Mouse (Mus musculus) kidney, postnatal 10 days (tissue): ENCODE data around the gene Cldn7.
"Not testable (repeated sequence)": the region's sequence is repeated elsewhere in the genome, so short reads cannot be mapped to it uniquely, and the experiment has no call there.

Experiments used
- DNase-seq: peaks from one replicate; pipeline ENCODE4 v3.0.0; 2021; ENCODE audit warnings: mixed read lengths

The Cldn7 gene

GRCm38 (mm10) chr11:69934169-69934568 lies 30.4 kb upstream of the Cldn7 start:
- peak; percentile 97 for DNase-seq

GRCm38 (mm10) chr11:69934681-69935080 lies 29.9 kb upstream of the Cldn7 start:
- DNase-seq: no peak

GRCm38 (mm10) chr11:69935137-69935879 lies 29.3 kb upstream of the Cldn7 start, which contains the start of gene Ybx2:
Ybx2 (plus strand) TSS chr11:69935796.
- peak; percentile 94 for DNase-seq

DNA sequence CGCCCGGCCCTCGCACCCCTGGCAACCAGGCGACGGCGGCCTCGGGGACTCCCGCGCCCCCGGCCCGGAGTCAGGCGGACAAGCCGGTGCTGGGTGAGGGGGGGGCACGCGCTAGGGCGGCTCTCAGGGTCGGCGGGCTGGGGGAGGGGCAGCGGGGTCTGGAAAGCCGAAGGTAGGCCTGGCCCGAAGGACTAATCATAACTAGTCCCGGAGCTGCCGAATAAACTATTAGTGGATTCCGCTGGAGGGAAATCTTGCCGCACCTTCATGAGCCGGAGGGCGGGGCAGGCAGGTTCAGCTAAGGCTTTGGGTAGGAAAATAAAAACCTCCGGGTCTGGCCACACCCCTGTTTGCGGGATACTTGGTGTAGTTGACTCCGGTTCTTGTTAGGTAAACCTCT lies 28.4 kb upstream of the Cldn7 start:
- peak; percentile 62 for DNase-seq

GRCm38 (mm10) chr11:69936714-69937347 lies 27.7 kb upstream of the Cldn7 start:
- peak; percentile 62 for DNase-seq

- DNase-seq: peak; percentile 71
Observed at GRCm38 (mm10) chr11:69937385-69937784, 27.2 kb upstream of the Cldn7 start.

GRCm38 (mm10) chr11:69937834-69938233 lies 26.7 kb upstream of the Cldn7 start:
- DNase-seq: peak; percentile 27

GRCm38 (mm10) chr11:69938401-69938979 lies 26.1 kb upstream of the Cldn7 start:
- DNase-seq: peak; percentile 36

- no peak for DNase-seq
Observed at GRCm38 (mm10) chr11:69939181-69939580, 25.4 kb upstream of the Cldn7 start.

- no peak for DNase-seq
Observed at GRCm38 (mm10) chr11:69939731-69940130, 24.8 kb upstream of the Cldn7 start.

DNA sequence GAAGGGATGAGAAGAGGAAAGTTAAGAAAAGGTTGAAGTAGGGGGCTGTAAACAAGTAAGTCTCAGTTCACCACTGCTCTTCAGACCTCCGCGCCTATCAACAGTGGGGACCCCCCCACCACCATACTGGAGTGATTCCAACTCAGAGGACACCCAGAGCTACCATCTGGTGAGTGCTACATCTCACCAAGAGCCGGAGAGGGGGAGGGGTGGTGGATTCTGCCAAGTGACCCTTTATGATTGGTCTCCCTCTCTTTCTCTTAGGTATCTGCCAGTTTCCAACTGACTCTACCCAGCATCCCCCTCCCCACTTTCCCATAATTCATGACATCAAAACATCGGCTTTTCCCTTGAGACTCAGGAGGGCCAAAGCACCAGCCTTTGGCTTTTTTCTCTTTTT lies 23.6 kb upstream of the Cldn7 start:
- no peak for DNase-seq

- no peak for DNase-seq
Observed at GRCm38 (mm10) chr11:69945216-69945615, 19.4 kb upstream of the Cldn7 start.

- DNase-seq: no peak
Observed at GRCm38 (mm10) chr11:69945997-69946891, 18.3 kb upstream of the Cldn7 start.

DNA sequence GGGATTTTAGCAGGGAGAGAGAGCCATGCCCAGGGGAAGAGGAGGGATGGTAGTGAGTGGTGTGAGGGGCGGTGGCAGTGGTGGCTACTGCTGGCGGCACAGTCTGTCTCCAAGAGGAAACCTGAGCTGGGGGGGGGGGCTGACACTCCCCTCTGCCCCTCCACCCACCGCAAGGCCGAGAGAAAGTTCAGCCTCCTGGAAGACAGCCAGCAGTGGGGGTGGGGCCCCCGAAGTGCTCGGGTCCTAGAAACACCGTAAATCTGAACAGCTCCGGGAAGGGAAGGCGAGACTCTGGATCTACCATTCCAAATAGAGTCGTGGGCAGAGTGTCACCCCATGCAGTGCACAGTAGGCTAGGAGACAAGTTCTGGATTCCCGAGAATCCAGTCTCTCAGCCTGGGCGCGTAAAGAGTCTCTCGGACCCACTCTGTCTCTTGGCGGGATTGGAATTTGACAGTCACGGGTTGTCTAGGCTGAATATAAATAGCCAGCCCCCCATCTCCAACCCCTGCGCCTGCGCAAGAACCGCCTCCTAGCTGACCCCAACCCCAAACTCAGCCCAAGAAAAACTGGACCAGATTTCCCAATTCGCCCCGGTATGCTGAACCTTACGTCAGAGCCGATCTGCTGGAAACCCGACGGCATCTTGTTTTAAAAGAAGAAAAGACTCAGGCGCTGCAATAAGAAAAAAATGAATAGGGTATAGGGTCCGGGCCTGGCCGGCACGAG lies 17.1 kb upstream of the Cldn7 start:
- peak; percentile 77 for DNase-seq

GRCm38 (mm10) chr11:69948066-69948762 lies 16.4 kb upstream of the Cldn7 start, which contains the start of gene Slc2a4:
Slc2a4 (minus strand) TSS chr11:69948188.
- peak; percentile 97 for DNase-seq

DNA sequence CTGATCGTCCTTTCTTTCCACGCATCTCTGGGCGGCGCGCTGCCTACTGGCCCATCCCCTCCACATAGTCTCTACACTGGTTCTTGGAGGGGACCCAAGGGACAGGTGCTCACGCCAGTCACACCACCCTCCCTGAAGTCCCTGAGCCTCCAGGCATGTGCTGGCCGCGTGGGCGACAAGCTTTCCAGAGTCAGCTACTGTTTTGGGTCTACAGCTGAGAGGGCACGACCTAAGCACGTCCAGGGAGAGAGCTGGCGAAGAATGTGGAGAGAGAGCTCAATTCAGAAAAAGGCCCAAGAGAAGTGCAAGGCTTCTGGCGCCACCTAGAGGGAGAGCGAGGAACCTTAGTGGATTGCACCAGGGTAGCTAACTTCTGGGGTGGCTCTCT lies 15.8 kb upstream of the Cldn7 start:
- DNase-seq: peak; percentile 95

GRCm38 (mm10) chr11:69950807-69951459 lies 13.6 kb upstream of the Cldn7 start:
- peak; percentile 45 for DNase-seq

- no peak for DNase-seq
Observed at GRCm38 (mm10) chr11:69952274-69952673, 12.3 kb upstream of the Cldn7 start.

GRCm38 (mm10) chr11:69953267-69953915 lies 11.2 kb upstream of the Cldn7 start:
- no peak for DNase-seq

GRCm38 (mm10) chr11:69955618-69956017 lies 9.0 kb upstream of the Cldn7 start:
- not testable (repeated sequence) for DNase-seq
